Mouse (Mus musculus) forelimb bud, embryonic 11.5 days (tissue): ENCODE measurements at regions not wholly inside any gene's neighbourhood (a gene's known extent, or its start where the extent isn't known, plus 50 kb on each side); places are given as distances from the start of the nearest gene placed in this dataset.

Experiments
- DNase-seq: peaks from one replicate; pipeline ENCODE4 v3.0.0-alpha.2; 2012; ENCODE audit warnings: low read depth, low spot score

- DNase-seq = no peak
These were observed 63.2 kb upstream of the Bmp6 start for GRCm38 (mm10) chr13:38281712-38282111.

GRCm38 (mm10) chr13:38287960-38288359 lies 56.9 kb upstream of the Bmp6 start:
- no peak for DNase-seq

- peak; percentile 43 for DNase-seq
These were observed 56.1 kb upstream of the Bmp6 start for GRCm38 (mm10) chr13:38288572-38289440.

GRCm38 (mm10) chr13:38290287-38290941 lies 54.5 kb upstream of the Bmp6 start:
- peak; percentile 16 for DNase-seq

GRCm38 (mm10) chr13:38291487-38291886 lies 53.4 kb upstream of the Bmp6 start:
- no peak for DNase-seq
